Mouse (Mus musculus): ENCODE data around the gene Mcu.

DNA sequence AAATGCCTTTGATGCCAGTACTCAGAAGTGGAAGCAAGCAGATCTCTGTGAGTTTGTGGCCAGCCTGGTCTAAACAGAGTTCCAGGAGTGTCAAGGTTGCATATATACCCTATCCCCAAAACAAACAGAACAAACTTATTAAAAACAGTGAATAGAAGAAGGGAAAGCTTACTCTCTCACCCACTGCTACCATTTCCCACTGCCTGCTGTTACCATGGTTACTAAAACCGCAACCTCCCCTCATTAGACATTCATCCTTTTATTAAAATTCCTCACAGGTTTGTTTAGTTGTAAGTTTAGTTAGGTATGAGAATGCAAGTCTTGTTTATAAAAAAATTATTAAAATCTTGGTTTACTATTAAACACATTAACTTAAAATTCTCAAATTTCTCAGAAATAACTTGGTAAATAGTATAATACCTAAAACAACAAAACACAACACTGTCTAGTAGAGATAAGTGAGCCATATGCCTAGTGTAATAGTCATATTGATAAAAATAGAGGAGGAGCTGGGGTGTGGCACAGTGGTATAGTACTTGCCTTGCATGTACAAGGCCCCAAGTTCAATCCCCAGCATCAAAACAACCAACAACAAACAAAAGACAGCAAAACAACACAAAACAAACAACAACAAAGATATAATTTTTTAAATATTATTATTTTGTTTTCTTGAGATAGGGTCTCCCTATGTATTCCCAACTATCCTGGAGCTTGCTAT lies 34.5 kb downstream of the Mcu start:
- no peak for TF ChIP-seq CTCF (IDR thresholded peaks at IDR 0.05; ENCODE audit: control insufficient read depth, insufficient read depth, insufficient replicate concordance, low read depth, low read length)
- TF ChIP-seq POLR2A (IDR thresholded peaks at IDR 0.05; ENCODE audit: control insufficient read depth, low read depth, low read length) = no peak

Measured in testis, adult 2 months (tissue).